Mouse (Mus musculus) forebrain, embryonic 16.5 days (tissue): ENCODE measurements at regions not wholly inside any gene's neighbourhood (a gene's known extent, or its start where the extent isn't known, plus 50 kb on each side); places are given as distances from the start of the nearest gene placed in this dataset.
"Not testable (repeated sequence)": the region's sequence is repeated elsewhere in the genome, so short reads cannot be mapped to it uniquely, and the experiment has no call there.

Source experiments
- ATAC-seq: fragments of 200-750 bp; cut with Nextera tagmentation; 2 replicates; pipeline ENCODE4 v1.8.0; 2017; ENCODE audit warnings: mild to moderate bottlenecking, moderate library complexity
- H3K27ac ChIP-seq: fragments of 300-500 bp; sonication (generic); 2 replicates; pipeline ENCODE4 v1.5.1; 2014; ENCODE audit warnings: low read length, control low read depth
- H3K27me3 ChIP-seq: fragments of 300-500 bp; sonication (generic); replicated peaks from 2 replicates; pipeline ENCODE4 v1.6.1; 2014; ENCODE audit warnings: low read length; ENCODE audit not compliant: control insufficient read depth, insufficient read depth
- H3K36me3 ChIP-seq: fragments of 300-500 bp; sonication (generic); 2 replicates; pipeline ENCODE4 v1.6.1; 2014; ENCODE audit not compliant: control insufficient read depth, insufficient read depth
- H3K4me1 ChIP-seq: fragments of 300-500 bp; sonication (generic); replicated peaks from 2 replicates; pipeline ENCODE4 v1.6.1; 2014; ENCODE audit warnings: low read length; ENCODE audit not compliant: control insufficient read depth, insufficient read depth
- H3K4me2 ChIP-seq: fragments of 300-500 bp; sonication (generic); 2 replicates; pipeline ENCODE4 v1.6.1; 2014; ENCODE audit warnings: mild to moderate bottlenecking, low read length, control low read depth
- H3K4me3 ChIP-seq: fragments of 300-500 bp; sonication (generic); replicated peaks from 2 replicates; pipeline ENCODE4 v1.5.1; 2014; ENCODE audit warnings: mild to moderate bottlenecking, low read length, control low read depth
- H3K9ac ChIP-seq: fragments of 300-500 bp; sonication (generic); replicated peaks from 2 replicates; pipeline ENCODE4 v1.6.1; 2014; ENCODE audit warnings: low read depth, low read length, control low read depth
- H3K9me3 ChIP-seq: fragments of 300-500 bp; sonication (generic); 2 replicates; pipeline ENCODE4 v1.6.1; 2016; ENCODE audit warnings: low read length; ENCODE audit not compliant: control insufficient read depth
- whole genome bisulfite sequencing: fragments of 180-500 bp; shearing (Covaris S2); extraction: QIAGEN DNeasy Blood & Tissue Kit; methylation state at CpG from one replicate; pipeline ENCODE4 v1.1.7; 2014; 5-methylcytosine and 5-hydroxymethylcytosine counted together

- H3K4me3 ChIP-seq, result no peak overlapping the region
- no peak overlapping the region for H3K27ac ChIP-seq
- no peak overlapping the region for H3K4me2 ChIP-seq
- no peaks in the 10 kb centered on the region for H3K36me3 ChIP-seq
- no peaks in the 10 kb centered on the region for H3K27me3 ChIP-seq
- H3K9ac ChIP-seq, result no peak overlapping the region
- H3K4me1 ChIP-seq, result no peaks in the 10 kb centered on the region
- ATAC-seq, result 0 out of 2 replicates have a peak, but pooled peaks have one; percentile 18
- H3K9me3 ChIP-seq, result no peaks in the 10 kb centered on the region
- 47% methylated on average over 6 of the region's 6 CpGs for WGBS
These were observed 111.3 kb downstream of the Syt10 start for GRCm38 (mm10) chr15:89730320-89730719.

- WGBS, result 47% methylated on average over 12 of the region's 12 CpGs
- H3K9me3 ChIP-seq, result no peaks in the 10 kb centered on the region
- H3K4me2 ChIP-seq, result no peak overlapping the region
- H3K27me3 ChIP-seq, result no peaks in the 10 kb centered on the region
- no peak overlapping the region for H3K27ac ChIP-seq
- no peak overlapping the region for H3K4me3 ChIP-seq
- peaks cover 2% of the 10 kb centered on the region; the same call in 1 of the 2 replicates for H3K4me1 ChIP-seq
- no peak overlapping the region for H3K9ac ChIP-seq
- H3K36me3 ChIP-seq, result no peaks in the 10 kb centered on the region
- no peak for ATAC-seq
These were observed 117.3 kb downstream of the Syt10 start for GRCm38 (mm10) chr15:89724356-89724755.

- H3K36me3 ChIP-seq, result no peaks in the 10 kb centered on the region
- H3K27me3 ChIP-seq, result no peaks in the 10 kb centered on the region
- H3K27ac ChIP-seq, result no peak overlapping the region
- H3K4me3 ChIP-seq, result no peak overlapping the region
- H3K4me1 ChIP-seq, result no peaks in the 10 kb centered on the region
- no peak overlapping the region for H3K4me2 ChIP-seq
- ATAC-seq, result no peak
- 80% methylated on average over 2 of the region's 2 CpGs for WGBS
- H3K9me3 ChIP-seq, result peaks cover 4% of the 10 kb centered on the region; the same call in 1 of the 2 replicates
- no peak overlapping the region for H3K9ac ChIP-seq
These were observed 105.5 kb upstream of the Rabl2 start for GRCm38 (mm10) chr15:89697221-89697620.

- Histone ChIP-seq H3K27ac (no peak overlapping the region), H3K4me1 (no peaks in the 10 kb centered on the region), H3K4me2 (no peak overlapping the region), H3K9ac (no peak overlapping the region), H3K27me3 (no peaks in the 10 kb centered on the region), H3K4me3 (no peak overlapping the region), H3K36me3 (no peaks in the 10 kb centered on the region), H3K9me3 (no peaks in the 10 kb centered on the region)
- no peak for ATAC-seq
These were observed 84.6 kb upstream of the Rabl2 start for GRCm38 (mm10) chr15:89676366-89676765.

- not testable (repeated sequence) for H3K36me3 ChIP-seq, H3K27ac ChIP-seq, H3K9me3 ChIP-seq, H3K4me1 ChIP-seq, H3K27me3 ChIP-seq, H3K4me2 ChIP-seq, H3K4me3 ChIP-seq, ATAC-seq, H3K9ac ChIP-seq
- WGBS, result 74% methylated on average over 1 of the region's 1 CpGs
These were observed 64.8 kb upstream of the Rabl2 start for GRCm38 (mm10) chr15:89656558-89656957.
